14 mouse cellular contexts compared by ENCODE assay signal in genomic region chr4:25235663-25236062, GRCm38 (mm10). TPM values are rescaled to one million over a fixed set of nuclear protein-coding genes. Genes with fewer than 3 reads are reported as not detected.
"Had no signal": no experiment of that assay in that cellular context is flagged by ENCODE, and none has a peak within 500 bp of the region (broad histone marks: within the 10 kb centered on the region; RNA-seq: fewer than 3 reads in every experiment).

No protein-coding gene starts in this region.

RNA-seq across cellular contexts. Expression of gene Fhl5, which starts 7.0 kb away (rescaled TPM):
- polyA plus RNA-seq: embryonic facial prominence, embryonic 10.5 days; embryonic facial prominence, embryonic 11.5 days; embryonic facial prominence, embryonic 12.5 days; embryonic facial prominence, embryonic 13.5 days; embryonic facial prominence, embryonic 15.5 days; erythroblast, embryonic 14.5 days; forebrain, embryonic 10.5 days; forebrain, embryonic 11.5 days; forebrain, embryonic 12.5 days; forebrain, embryonic 13.5 days; forebrain, embryonic 14.5 days; forebrain, embryonic 15.5 days; forebrain, embryonic 16.5 days; forebrain, postnatal 0 days had no signal
